Mouse (Mus musculus): ENCODE measurements around the gene Zfp28. TPM values are rescaled to one million over a fixed set of nuclear protein-coding genes. Genes with fewer than 3 reads are reported as not detected.

The Zfp28 gene
- polyA plus RNA-seq, 1 experiment from 2014 or later = 10.8 TPM

GRCm38 (mm10) chr7:6415442-6415787 is 32.3 kb downstream of the Zfp28 start:
- no peaks in the 10 kb centered on the region for H3K4me1 ChIP-seq
- H3K27ac ChIP-seq (replicated peaks) = no peak overlapping the region
- DNase-seq (ENCODE audit: low spot score) = no peak
- H3K27me3 ChIP-seq (replicated peaks; ENCODE audit: low read depth, poor library complexity, severe bottlenecking) = no peaks in the 10 kb centered on the region
- WGBS = 19% methylated on average over 8 of the region's 8 CpGs
- peak overlapping the region; percentile 28; the same call in 1 of the 2 replicates for H3K4me3 ChIP-seq
- no peaks in the 10 kb centered on the region for H3K9me3 ChIP-seq
- no peaks in the 10 kb centered on the region for H3K36me3 ChIP-seq (replicated peaks)

DNA sequence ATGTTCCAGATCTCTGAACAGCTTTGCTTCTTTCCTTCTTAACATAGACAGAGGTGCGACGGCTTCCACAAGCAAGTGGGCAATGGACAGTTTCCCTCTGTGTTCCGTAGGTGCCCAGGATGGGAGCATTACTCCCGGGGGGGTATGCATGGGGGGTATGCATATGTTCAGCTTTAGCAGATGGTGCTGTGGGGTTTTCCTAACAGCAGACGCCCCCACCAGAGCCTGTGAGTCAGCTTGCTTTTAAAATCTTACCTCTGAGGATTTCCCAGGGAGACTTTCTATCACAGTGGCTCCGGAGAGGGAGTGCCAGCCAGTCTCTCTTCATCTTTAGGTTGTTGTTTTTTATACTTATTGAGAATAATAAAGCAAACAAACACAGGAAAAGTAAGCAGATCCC is 36.8 kb downstream of the Zfp28 start:
- Histone ChIP-seq H3K27me3 (replicated peaks; ENCODE audit: low read depth, poor library complexity, severe bottlenecking) (no peaks in the 10 kb centered on the region), H3K9me3 (peaks cover 17% of the 10 kb centered on the region; the same call in 1 of the 2 replicates), H3K4me3 (no peak overlapping the region), H3K27ac (replicated peaks) (no peak overlapping the region), H3K4me1 (no peaks in the 10 kb centered on the region), H3K36me3 (replicated peaks) (no peaks in the 10 kb centered on the region)
- no peak for DNase-seq (ENCODE audit: low spot score)
- 77% methylated on average over 6 of the region's 6 CpGs for WGBS

GRCm38 (mm10) chr7:6429381-6429780 is 46.3 kb downstream of the Zfp28 start:
- Histone ChIP-seq H3K27ac (replicated peaks) (no peak overlapping the region), H3K4me3 (no peak overlapping the region), H3K36me3 (replicated peaks) (no peaks in the 10 kb centered on the region), H3K9me3 (peaks cover 28% of the 10 kb centered on the region), H3K27me3 (replicated peaks; ENCODE audit: low read depth, poor library complexity, severe bottlenecking) (no peaks in the 10 kb centered on the region), H3K4me1 (no peaks in the 10 kb centered on the region)
- no peak for DNase-seq (ENCODE audit: low spot score)
- WGBS = 86% methylated on average over 3 of the region's 3 CpGs

DNA sequence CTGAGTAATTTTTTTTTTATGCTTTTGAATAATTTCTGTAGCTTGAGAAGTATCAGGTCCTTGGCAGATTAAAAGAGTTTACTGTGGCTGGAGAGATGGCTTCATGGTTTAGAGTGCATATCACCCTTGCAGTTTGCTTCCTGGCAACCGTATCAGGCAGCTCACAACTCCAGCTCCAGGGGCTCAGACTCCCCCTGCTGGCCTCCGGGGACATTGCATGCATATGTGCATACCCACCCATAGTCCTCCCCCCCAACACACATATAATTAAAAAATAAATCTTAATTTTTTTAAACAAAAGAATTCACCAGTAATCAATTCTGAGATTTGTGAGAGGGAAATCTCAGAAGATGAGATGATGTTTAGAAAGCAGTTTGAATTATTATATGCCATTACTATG is 47.2 kb downstream of the Zfp28 start:
- peaks cover 4% of the 10 kb centered on the region for H3K4me1 ChIP-seq
- no peaks in the 10 kb centered on the region for H3K36me3 ChIP-seq (replicated peaks)
- peaks cover 20% of the 10 kb centered on the region for H3K9me3 ChIP-seq
- H3K27ac ChIP-seq (replicated peaks) = no peak overlapping the region
- no peak overlapping the region for H3K4me3 ChIP-seq
- WGBS = 49% methylated on average over 2 of the region's 2 CpGs
- H3K27me3 ChIP-seq (replicated peaks; ENCODE audit: low read depth, poor library complexity, severe bottlenecking) = no peaks in the 10 kb centered on the region
- peak; percentile 30 for DNase-seq (ENCODE audit: low spot score)

DNA sequence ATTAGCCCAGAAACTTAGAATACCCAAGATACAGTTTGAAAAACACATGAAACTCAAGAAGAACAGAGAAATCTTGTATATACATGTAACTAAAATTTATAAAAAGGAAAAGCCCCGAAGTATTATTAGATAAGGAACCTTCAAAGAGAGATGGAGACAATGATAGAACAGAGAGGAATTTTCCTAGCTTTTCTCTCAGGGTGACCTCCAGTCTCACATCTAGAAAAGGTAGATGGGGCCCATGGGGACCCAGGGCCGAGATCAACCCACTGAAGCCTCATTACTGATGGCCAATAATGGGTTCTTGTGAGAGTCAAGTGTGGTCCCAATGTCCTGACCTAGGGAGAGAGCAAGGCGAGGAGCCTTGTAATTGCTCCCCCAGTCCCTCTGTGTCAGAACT is 55.3 kb downstream of the Zfp28 start, which contains the start of gene Olfr1344:
Gene Olfr1344, plus strand, starts transcription at position 301 of the 400 bp plus-strand sequence.
- Histone ChIP-seq H3K36me3 (replicated peaks) (no peaks in the 10 kb centered on the region), H3K27ac (replicated peaks) (no peak within 1 kb of the TSS), H3K9me3 (peaks cover 10% of the 10 kb centered on the region), H3K4me1 (peaks cover 8% of the 10 kb centered on the region), H3K4me3 (no peak within 1 kb of the TSS), H3K27me3 (replicated peaks; ENCODE audit: low read depth, poor library complexity, severe bottlenecking) (no peaks in the 10 kb centered on the region)
- 79% methylated on average over 3 of the region's 3 CpGs for WGBS
- no peak for DNase-seq (ENCODE audit: low spot score)

GRCm38 (mm10) chr7:6441173-6441572 is 58.1 kb downstream of the Zfp28 start:
- Histone ChIP-seq H3K4me3 (no peak overlapping the region), H3K27ac (replicated peaks) (no peak overlapping the region), H3K36me3 (replicated peaks) (no peaks in the 10 kb centered on the region), H3K9me3 (peaks cover 12% of the 10 kb centered on the region), H3K27me3 (replicated peaks; ENCODE audit: low read depth, poor library complexity, severe bottlenecking) (no peaks in the 10 kb centered on the region), H3K4me1 (no peaks in the 10 kb centered on the region)
- DNase-seq (ENCODE audit: low spot score) = no peak
- 79% methylated on average over 2 of the region's 2 CpGs for WGBS

Other genes starting within 250 kb of the Zfp28 start
- 23.5 and 26.1 TPM in 2 replicates for gene Zfp787, start 227.3 kb upstream of the Zfp28 start, polyA plus RNA-seq (2016; fragmentation: Nextera tagmentation; extraction: Ambion mirVana)
- gene Zfp444, start 211.1 kb upstream of the Zfp28 start, polyA plus RNA-seq (2016; fragmentation: Nextera tagmentation; extraction: Ambion mirVana) = 85.1 and 86.3 TPM in 2 replicates
- not detected in 2 replicates for gene Galp, start 186.2 kb upstream of the Zfp28 start, polyA plus RNA-seq (2016; fragmentation: Nextera tagmentation; extraction: Ambion mirVana)
- not detected in 2 replicates for gene Zscan5b, start 161.0 kb upstream of the Zfp28 start, polyA plus RNA-seq (2016; fragmentation: Nextera tagmentation; extraction: Ambion mirVana)
- not detected in 2 replicates for gene Epp13, start 130.6 kb upstream of the Zfp28 start, polyA plus RNA-seq (2016; fragmentation: Nextera tagmentation; extraction: Ambion mirVana)
- gene Zfp667, start 96.7 kb upstream of the Zfp28 start, polyA plus RNA-seq (2016; fragmentation: Nextera tagmentation; extraction: Ambion mirVana) = 6.0 and 6.6 TPM in 2 replicates
- gene Zfp583, start 52.0 kb upstream of the Zfp28 start, polyA plus RNA-seq (2016; fragmentation: Nextera tagmentation; extraction: Ambion mirVana) = 7.1 and 7.6 TPM in 2 replicates
- 2.3 and 3.1 TPM in 2 replicates for gene Gm3854, start 39.5 kb upstream of the Zfp28 start, polyA plus RNA-seq (2016; fragmentation: Nextera tagmentation; extraction: Ambion mirVana)
- gene Zfp78, start 20.0 kb upstream of the Zfp28 start, polyA plus RNA-seq (2016; fragmentation: Nextera tagmentation; extraction: Ambion mirVana) = 0.88 and 1.3 TPM in 2 replicates
- 0.40 and 0.42 TPM in 2 replicates for gene Smim17, start 15.4 kb downstream of the Zfp28 start, polyA plus RNA-seq (2016; fragmentation: Nextera tagmentation; extraction: Ambion mirVana)
- not detected in 2 replicates for gene Gm20715, start 27.0 kb downstream of the Zfp28 start, polyA plus RNA-seq (2016; fragmentation: Nextera tagmentation; extraction: Ambion mirVana)
- not detected in 2 replicates for gene Olfr1344, start 55.4 kb downstream of the Zfp28 start, polyA plus RNA-seq (2016; fragmentation: Nextera tagmentation; extraction: Ambion mirVana)
- gene Olfr1336, start 72.9 kb downstream of the Zfp28 start, polyA plus RNA-seq (2016; fragmentation: Nextera tagmentation; extraction: Ambion mirVana) = not detected in 2 replicates
- not detected in 2 replicates for gene Olfr1346, start 83.8 kb downstream of the Zfp28 start, polyA plus RNA-seq (2016; fragmentation: Nextera tagmentation; extraction: Ambion mirVana)
- gene Olfr5, start 103.6 kb downstream of the Zfp28 start, polyA plus RNA-seq (2016; fragmentation: Nextera tagmentation; extraction: Ambion mirVana) = not detected in 2 replicates
- gene Olfr1347, start 116.5 kb downstream of the Zfp28 start, polyA plus RNA-seq (2016; fragmentation: Nextera tagmentation; extraction: Ambion mirVana) = not detected in 2 replicates
- not detected in 2 replicates for gene Olfr1348, start 125.5 kb downstream of the Zfp28 start, polyA plus RNA-seq (2016; fragmentation: Nextera tagmentation; extraction: Ambion mirVana)
- gene Olfr1349, start 139.7 kb downstream of the Zfp28 start, polyA plus RNA-seq (2016; fragmentation: Nextera tagmentation; extraction: Ambion mirVana) = not detected in 2 replicates
- not detected in 2 replicates for gene Olfr1350, start 181.5 kb downstream of the Zfp28 start, polyA plus RNA-seq (2016; fragmentation: Nextera tagmentation; extraction: Ambion mirVana)

Measured in embryonic facial prominence, embryonic 10.5 days (tissue).